Mouse (Mus musculus) hindbrain, embryonic 11.5 days (tissue): ENCODE results near the gene Wdr20. TPM values are rescaled to one million over a fixed set of nuclear protein-coding genes. Genes with fewer than 3 reads are reported as not detected.

Experiments
- ATAC-seq: fragments of 200-750 bp; cut with Nextera tagmentation; 2 replicates; pipeline ENCODE4 v1.8.0; 2017; ENCODE audit warnings: mild to moderate bottlenecking, moderate TSS enrichment, moderate library complexity; ENCODE audit not compliant: low FRiP score
- DNase-seq: peaks from one replicate; pipeline ENCODE4 v3.0.0-alpha.2; 2015; ENCODE audit warnings: low spot score
- H3K27ac ChIP-seq: fragments of 300-500 bp; sonication (generic); 2 replicates; pipeline ENCODE4 v1.5.1; 2014; ENCODE audit warnings: mild to moderate bottlenecking, low read depth, low read length
- H3K27me3 ChIP-seq: fragments of 300-500 bp; sonication (generic); 2 replicates; pipeline ENCODE4 v1.6.1; 2014; ENCODE audit warnings: mild to moderate bottlenecking, low read length, moderate library complexity, mixed read lengths; ENCODE audit not compliant: control insufficient read depth, insufficient read depth
- H3K36me3 ChIP-seq: fragments of 300-500 bp; sonication (generic); 2 replicates; pipeline ENCODE4 v1.6.1; 2014; ENCODE audit warnings: mild to moderate bottlenecking, low read length, moderate library complexity, mixed read lengths; ENCODE audit not compliant: control insufficient read depth, insufficient read depth
- H3K4me1 ChIP-seq: fragments of 300-500 bp; sonication (generic); replicated peaks from 2 replicates; pipeline ENCODE4 v1.6.1; 2014; ENCODE audit warnings: low read length, mixed read lengths; ENCODE audit not compliant: control insufficient read depth, insufficient read depth
- H3K4me2 ChIP-seq: fragments of 300-500 bp; sonication (generic); replicated peaks from 2 replicates; pipeline ENCODE4 v1.6.1; 2014; ENCODE audit warnings: mild to moderate bottlenecking, low read depth, low read length
- H3K4me3 ChIP-seq: fragments of 300-500 bp; sonication (generic); 2 replicates; pipeline ENCODE4 v1.5.1; 2014; ENCODE audit warnings: low read depth, low read length
- H3K9ac ChIP-seq: fragments of 300-500 bp; sonication (generic); 2 replicates; pipeline ENCODE4 v1.6.1; 2014; ENCODE audit warnings: low read depth, low read length
- H3K9me3 ChIP-seq: fragments of 300-500 bp; sonication (generic); 2 replicates; pipeline ENCODE4 v1.6.1; 2016; ENCODE audit warnings: low read length; ENCODE audit not compliant: control insufficient read depth
- WGBS: fragments of 180-500 bp; shearing (Covaris S2); extraction: QIAGEN DNeasy Blood & Tissue Kit; methylation state at CpG from one replicate; pipeline ENCODE4 v1.1.7; 2014; 5-methylcytosine and 5-hydroxymethylcytosine counted together
- polyA plus RNA-seq: library from polyadenylated mRNA; unstranded; fragments of >200 nt; fragmentation: Nextera tagmentation; extraction: Ambion mirVana; gene quantifications from 2 replicates; pipeline ENCODE4 v1.2.1, GENCODE M21; 2014

Gene Wdr20
- polyA plus RNA-seq, 1 experiment from 2014 or later, result 22.8 TPM

DNA sequence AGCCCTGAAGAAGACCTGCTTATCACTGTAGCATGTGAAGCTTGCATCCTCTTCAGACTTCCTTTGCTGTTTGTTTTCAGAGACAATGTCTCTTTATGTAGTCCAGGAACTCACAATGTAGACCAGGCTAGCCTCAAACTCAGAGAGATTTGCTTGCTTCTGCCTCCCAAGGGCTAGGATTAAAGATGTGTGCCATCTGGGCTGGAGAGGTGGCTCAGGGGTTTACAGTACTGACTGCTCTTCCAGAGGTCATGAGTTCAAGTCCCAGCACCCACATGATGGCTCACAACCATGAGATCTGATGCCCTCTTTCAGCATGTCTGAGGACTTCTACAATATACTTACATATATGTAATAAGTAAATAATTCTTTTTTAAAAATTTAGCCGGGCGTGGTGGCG lies 97.4 kb downstream of the Wdr20 start:
- Histone ChIP-seq H3K9ac (no peak overlapping the region), H3K4me2 (no peak overlapping the region), H3K4me1 (peaks cover 3% of the 10 kb centered on the region; the same call in 1 of the 2 replicates), H3K4me3 (no peak overlapping the region), H3K9me3 (no peaks in the 10 kb centered on the region), H3K27me3 (no peaks in the 10 kb centered on the region), H3K27ac (no peak overlapping the region), H3K36me3 (no peaks in the 10 kb centered on the region)
- 91% methylated on average over 3 of the region's 3 CpGs for WGBS
- DNase-seq (no peak), ATAC-seq (no peak)

DNA sequence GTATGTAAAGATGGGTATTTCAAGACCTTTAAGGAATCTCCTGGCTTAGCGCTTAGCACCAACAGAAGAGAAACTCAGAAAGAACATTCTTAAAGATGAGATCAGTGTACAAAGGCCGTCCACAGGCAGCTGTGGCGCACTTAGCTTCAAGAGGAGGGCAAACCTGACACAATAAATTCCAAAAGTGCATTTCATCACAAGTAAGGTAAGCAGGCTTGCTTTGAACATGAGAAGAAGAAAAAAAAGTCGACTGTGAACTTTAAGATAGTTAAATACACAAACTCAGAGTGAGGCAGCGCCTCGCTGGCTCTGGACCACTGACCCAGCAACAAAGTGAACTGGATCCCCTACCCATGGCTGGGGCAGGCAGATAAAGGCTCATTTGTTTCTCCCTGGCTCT lies 99.0 kb downstream of the Wdr20 start:
- H3K36me3 ChIP-seq, result no peaks in the 10 kb centered on the region
- peak overlapping the region; percentile 74 for H3K27ac ChIP-seq
- H3K4me2 ChIP-seq, result peak overlapping the region; percentile 6; the same call in 1 of the 2 replicates
- no peak overlapping the region for H3K4me3 ChIP-seq
- H3K27me3 ChIP-seq, result no peaks in the 10 kb centered on the region
- DNase-seq, result no peak
- WGBS, result 47% methylated on average over 6 of the region's 6 CpGs
- H3K9me3 ChIP-seq, result no peaks in the 10 kb centered on the region
- peaks cover 3% of the 10 kb centered on the region; the same call in 1 of the 2 replicates for H3K4me1 ChIP-seq
- ATAC-seq, result no peak
- H3K9ac ChIP-seq, result 0 out of 2 replicates have a peak overlapping the region, but pooled peaks have one; percentile 7

DNA sequence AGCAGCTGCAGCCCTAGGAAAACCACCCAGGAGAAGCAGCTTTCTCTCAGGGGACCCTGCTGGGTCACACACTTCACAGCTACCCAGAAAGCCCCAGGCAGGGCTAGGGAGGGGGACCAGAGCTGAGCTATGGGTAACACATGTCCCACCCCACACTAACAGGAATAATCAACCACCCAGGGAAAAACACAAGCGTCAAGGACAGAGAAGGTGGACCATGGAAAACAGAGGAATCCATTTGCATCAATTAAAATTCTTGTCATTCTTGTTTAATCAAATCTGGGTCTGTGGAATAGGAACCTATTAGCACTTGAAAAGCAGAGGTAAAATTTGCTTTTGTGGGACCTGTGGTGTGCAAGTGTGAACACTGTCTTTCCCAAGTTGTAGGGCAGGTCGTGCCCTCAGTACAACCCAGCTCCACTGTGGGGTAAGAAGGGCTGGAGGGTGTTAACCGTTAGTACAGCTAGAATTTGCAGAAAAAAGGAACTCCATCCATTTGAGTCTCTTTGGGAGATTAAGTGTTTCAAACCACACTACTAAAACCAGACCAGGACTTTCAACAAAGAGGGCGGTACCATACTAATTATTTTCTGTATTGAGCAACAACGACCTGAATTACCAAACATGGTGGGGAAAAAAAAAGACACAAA lies 99.6 kb downstream of the Wdr20 start:
- ATAC-seq (peak; percentile 57; the same call in 1 of the 2 replicates), DNase-seq (peak; percentile 44)
- H3K4me2 ChIP-seq, result peak overlapping the region; percentile 6; the same call in 1 of the 2 replicates
- peaks cover 3% of the 10 kb centered on the region; the same call in 1 of the 2 replicates for H3K4me1 ChIP-seq
- H3K27me3 ChIP-seq, result no peaks in the 10 kb centered on the region
- no peaks in the 10 kb centered on the region for H3K36me3 ChIP-seq
- peak overlapping the region; percentile 74 for H3K27ac ChIP-seq
- WGBS, result 41% methylated on average over 5 of the region's 5 CpGs
- H3K4me3 ChIP-seq, result no peak overlapping the region
- H3K9ac ChIP-seq, result 0 out of 2 replicates have a peak overlapping the region, but pooled peaks have one; percentile 7
- H3K9me3 ChIP-seq, result no peaks in the 10 kb centered on the region

DNA sequence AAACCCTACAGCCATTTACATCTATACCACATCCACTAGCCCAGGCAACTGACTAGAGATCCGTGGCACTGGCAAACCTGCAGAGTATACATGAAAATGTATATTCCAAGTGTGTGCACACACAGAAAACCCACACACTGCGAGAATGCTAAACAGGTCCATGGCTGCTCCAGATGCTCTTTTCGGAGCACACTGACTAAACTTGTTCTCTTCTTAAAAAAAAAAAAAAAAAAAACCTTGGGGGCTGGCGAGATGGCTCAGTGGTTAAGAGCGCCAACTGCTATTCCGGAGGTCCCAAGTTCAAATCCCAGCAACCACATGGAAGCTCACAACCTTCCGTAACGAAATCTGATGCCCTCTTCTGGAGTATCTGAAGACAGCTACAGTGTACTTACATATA lies 100.1 kb downstream of the Wdr20 start:
- Histone ChIP-seq H3K4me2 (no peak overlapping the region), H3K4me3 (no peak overlapping the region), H3K9ac (no peak overlapping the region), H3K27ac (no peak overlapping the region; the same call in 1 of the 2 replicates), H3K36me3 (no peaks in the 10 kb centered on the region), H3K27me3 (no peaks in the 10 kb centered on the region), H3K9me3 (no peaks in the 10 kb centered on the region), H3K4me1 (peaks cover 3% of the 10 kb centered on the region; the same call in 1 of the 2 replicates)
- 85% methylated on average over 8 of the region's 8 CpGs for WGBS
- ATAC-seq (no peak), DNase-seq (no peak)

DNA sequence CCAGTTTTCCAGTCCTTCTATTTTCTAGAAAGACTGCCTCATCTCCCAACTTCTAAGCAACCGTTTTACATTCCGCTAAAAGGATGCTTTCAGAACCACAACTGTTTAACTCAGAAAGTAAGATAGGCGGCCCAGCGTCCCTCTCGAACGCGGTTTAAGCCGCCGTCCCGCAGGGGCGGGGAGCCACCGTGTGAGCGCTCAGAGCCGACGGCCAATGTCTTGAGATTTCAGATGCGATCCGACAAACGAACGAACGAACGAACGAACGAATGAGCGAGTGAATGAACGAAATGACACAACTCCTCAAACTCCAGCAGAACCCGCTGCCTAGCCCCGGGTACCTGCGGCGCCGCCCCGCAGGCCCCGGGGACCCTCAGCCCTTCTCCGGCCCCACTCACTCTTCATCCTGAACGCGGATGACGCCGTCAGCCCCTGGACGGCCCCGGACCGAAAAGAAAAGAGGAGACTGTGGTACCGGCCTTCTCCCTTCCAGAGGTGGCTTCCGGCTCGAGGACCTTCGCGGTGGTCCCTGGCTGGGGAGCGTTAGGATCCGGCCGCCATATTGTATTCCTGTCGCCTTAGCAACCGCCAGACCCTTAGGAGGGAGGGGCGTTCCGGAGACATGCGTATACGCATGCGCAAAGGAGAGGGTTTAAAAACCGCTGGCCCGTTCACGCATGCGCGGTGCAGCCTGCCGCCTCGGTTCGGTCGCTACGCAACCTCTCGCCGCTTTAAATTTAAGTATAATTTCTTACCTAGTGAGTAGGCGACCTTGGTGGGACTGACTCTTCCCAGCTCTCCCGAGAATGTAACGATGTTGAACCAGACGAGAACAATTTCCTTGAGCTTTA lies 102.8 kb downstream of the Wdr20 start, which contains the start of gene Mok:
Gene Mok, minus strand, starts transcription at position 592 of the 851 bp plus-strand sequence.
- no peak within 1 kb of the TSS for H3K27ac ChIP-seq
- under 1% methylated on average over 71 of the region's 71 CpGs for WGBS
- ATAC-seq, result peak; percentile 81
- peaks cover 6% of the 10 kb centered on the region; the same call in 1 of the 2 replicates for H3K4me1 ChIP-seq
- DNase-seq, result peak; percentile 99
- peak within 1 kb of the TSS; percentile 54 for H3K9ac ChIP-seq
- peak within 1 kb of the TSS; percentile 74 for H3K4me3 ChIP-seq
- no peaks in the 10 kb centered on the region for H3K36me3 ChIP-seq
- no peaks in the 10 kb centered on the region for H3K9me3 ChIP-seq
- H3K4me2 ChIP-seq, result peak within 1 kb of the TSS; percentile 62
- H3K27me3 ChIP-seq, result peaks cover 6% of the 10 kb centered on the region

DNA sequence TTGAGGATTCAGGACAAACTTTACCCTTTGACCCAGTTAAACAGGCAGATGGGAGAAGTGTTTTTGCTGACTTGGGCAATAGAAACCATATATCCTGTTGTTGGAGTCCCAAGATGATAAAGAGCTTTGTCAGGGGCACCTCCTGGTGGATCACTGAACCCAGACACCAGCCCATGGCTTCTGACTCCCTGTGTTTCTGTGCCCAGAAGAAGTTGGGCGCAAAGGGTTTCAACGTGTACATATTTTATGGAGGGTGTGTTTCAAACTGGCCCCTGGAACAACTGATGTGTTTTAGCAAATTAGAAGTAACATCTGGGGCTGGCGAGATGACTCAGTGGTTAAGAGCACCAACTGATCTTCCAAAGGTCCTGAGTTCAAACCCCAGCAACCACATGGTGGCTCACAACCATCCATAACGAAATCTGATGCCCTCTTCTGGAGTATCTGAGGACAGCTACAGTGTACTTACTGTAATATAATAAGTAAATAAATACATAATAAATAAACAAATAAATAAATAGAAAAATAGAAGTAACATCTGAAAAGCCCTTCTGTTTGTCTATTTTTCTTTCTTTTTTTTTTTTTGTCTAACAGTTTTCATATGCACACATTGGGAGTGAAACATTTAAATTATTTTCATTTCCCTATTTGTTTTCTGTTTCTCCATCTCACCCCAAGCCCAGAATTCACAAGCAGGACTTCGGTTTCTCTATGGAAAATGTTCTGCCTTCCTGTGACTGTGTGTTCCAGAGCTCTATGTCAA lies 104.2 kb downstream of the Wdr20 start:
- no peak overlapping the region for H3K4me2 ChIP-seq
- peaks cover 6% of the 10 kb centered on the region for H3K27me3 ChIP-seq
- 67% methylated on average over 5 of the region's 5 CpGs for WGBS
- H3K9ac ChIP-seq, result no peak overlapping the region
- H3K36me3 ChIP-seq, result no peaks in the 10 kb centered on the region
- H3K4me1 ChIP-seq, result peaks cover 5% of the 10 kb centered on the region; the same call in 1 of the 2 replicates
- H3K4me3 ChIP-seq, result no peak overlapping the region
- no peak overlapping the region for H3K27ac ChIP-seq
- H3K9me3 ChIP-seq, result no peaks in the 10 kb centered on the region
- DNase-seq (no peak), ATAC-seq (no peak)

DNA sequence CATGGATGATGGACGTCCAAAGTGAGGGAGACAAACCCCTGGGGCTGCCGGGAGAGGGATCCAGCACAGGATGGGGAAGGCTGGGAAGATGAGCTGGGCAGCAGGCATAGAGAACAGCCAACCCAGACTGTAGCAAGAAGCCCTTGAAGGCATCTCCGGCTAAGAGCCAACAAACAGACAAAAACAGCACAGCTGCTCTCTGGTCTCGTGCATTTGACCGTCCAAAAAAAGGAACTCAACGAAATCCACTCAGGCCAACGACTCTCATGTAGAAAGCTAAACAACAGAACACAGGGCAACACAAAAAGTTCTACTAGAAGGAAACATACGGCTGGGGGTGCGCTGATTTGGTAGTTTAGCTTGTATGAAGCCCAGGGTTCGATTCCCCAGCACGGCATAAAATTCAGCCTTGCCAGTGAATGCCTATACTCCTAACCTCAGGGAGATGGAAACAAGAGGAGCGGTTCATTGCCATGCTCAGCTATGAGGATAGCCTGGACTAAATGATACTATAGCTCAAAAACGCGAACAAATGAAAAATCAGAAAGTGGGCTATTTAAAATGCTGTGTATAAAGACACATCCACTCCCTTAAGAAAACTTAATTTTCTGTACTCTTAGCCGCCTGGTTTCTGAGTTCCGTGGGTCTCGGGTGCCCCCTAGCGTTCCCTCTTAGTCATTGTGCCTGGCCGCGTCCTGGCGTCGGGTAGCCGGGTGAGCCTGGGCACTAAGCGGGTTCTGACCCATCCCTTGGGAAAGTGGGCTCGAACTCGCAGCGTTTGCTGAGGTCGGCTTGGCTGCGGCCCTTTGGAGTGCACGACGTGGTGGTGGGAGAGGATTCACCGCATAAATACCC lies 105.7 kb downstream of the Wdr20 start:
- WGBS, result 19% methylated on average over 32 of the region's 32 CpGs
- peaks cover 6% of the 10 kb centered on the region for H3K27me3 ChIP-seq
- peaks cover 2% of the 10 kb centered on the region; the same call in 1 of the 2 replicates for H3K4me1 ChIP-seq
- no peaks in the 10 kb centered on the region for H3K36me3 ChIP-seq
- ATAC-seq (no peak), DNase-seq (peak; percentile 90)
- H3K4me2 ChIP-seq, result peak overlapping the region; percentile 60
- peak overlapping the region; percentile 40; the same call in 1 of the 2 replicates for H3K9ac ChIP-seq
- no peaks in the 10 kb centered on the region for H3K9me3 ChIP-seq
- no peak overlapping the region for H3K27ac ChIP-seq
- peak overlapping the region; percentile 45 for H3K4me3 ChIP-seq
